Mouse (Mus musculus) liver, embryonic 14.5 days (tissue): ENCODE results near the gene Fam219a.

Source experiments
- CTCF ChIP-seq: IDR thresholded peaks from 2 replicates; pipeline ENCODE4 v1.5.1; 2016; ENCODE audit warnings: antibody characterized with exemption, low read depth, control low read depth
- EP300 ChIP-seq: IDR thresholded peaks from 2 replicates; pipeline ENCODE4 v1.6.1; 2016; ENCODE audit warnings: antibody characterized with exemption, low read depth

DNA sequence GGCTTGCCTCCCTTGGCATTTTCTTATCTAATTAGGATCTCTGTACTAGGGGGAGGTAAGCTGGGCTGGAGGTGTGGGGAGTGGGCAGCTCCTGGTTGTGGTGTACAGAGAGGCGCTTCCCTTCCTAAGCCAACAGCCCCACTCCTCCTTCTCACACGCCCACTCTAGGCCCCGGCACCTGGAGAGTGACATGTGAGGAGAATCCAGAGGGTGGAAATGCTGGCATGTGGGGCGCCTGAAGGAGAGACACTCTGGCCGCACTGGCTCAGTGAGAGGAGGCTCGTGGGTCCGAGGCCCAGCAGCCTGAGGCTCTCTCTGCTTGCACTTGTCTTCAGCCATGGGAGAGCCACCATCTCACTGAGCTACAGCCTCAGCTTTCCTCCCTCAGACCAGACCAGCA, 51.0 kb downstream of the Fam219a start:
- TF ChIP-seq EP300 = no peak
- no peak for TF ChIP-seq CTCF
